In genomic region chr6:98048671-98049438, GRCm38 (mm10) we compare ENCODE assay signal across 9 mouse cellular contexts.
DNase-seq lines count a peak whose midpoint lies in the region; ATAC-seq lines count a peak whose summit lies in the region.
"Had no signal": no experiment of that assay in that cellular context is flagged by ENCODE, and none has a peak within 500 bp of the region (broad histone marks: within the 10 kb centered on the region; RNA-seq: fewer than 3 reads in every experiment).

No protein-coding gene starts in this region.

- no peak overlapping the region for H3K9ac ChIP-seq in liver, embryonic 12.5 days
- H3K9ac ChIP-seq: limb, embryonic 12.5 days had no signal

- no peaks in the 10 kb centered on the region for H3K27me3 ChIP-seq in liver, embryonic 12.5 days (replicated peaks)
- H3K27me3 ChIP-seq: limb, embryonic 12.5 days had no signal

- no peak for ATAC-seq in liver, embryonic 12.5 days

- H3K4me1 ChIP-seq in liver, embryonic 12.5 days: no peaks in the 10 kb centered on the region
- H3K4me1 ChIP-seq: limb, embryonic 12.5 days had no signal

- WGBS in liver, embryonic 12.5 days (ENCODE audit: insufficient replicate concordance): 62% methylated on average over 14 of the region's 14 CpGs

- H3K4me2 ChIP-seq in liver, embryonic 12.5 days: no peak overlapping the region
- H3K4me2 ChIP-seq: limb, embryonic 12.5 days had no signal

- no peaks in the 10 kb centered on the region for H3K9me3 ChIP-seq in liver, embryonic 12.5 days (replicated peaks)
- H3K9me3 ChIP-seq: limb, embryonic 12.5 days had no signal

- H3K27ac ChIP-seq in liver, embryonic 12.5 days: no peak overlapping the region
- H3K27ac ChIP-seq: limb, embryonic 12.5 days had no signal

- peak; percentile 7 to 35 for DNase-seq in frontal cortex, adult 2 months (ENCODE audit: extremely low spot score in 1 of 2, low spot score in 1 of 2)
- no peak for DNase-seq in frontal cortex, postnatal 25 days (ENCODE audit: low spot score in 2 of 2)
- DNase-seq in right cerebral cortex, postnatal 10 days (ENCODE audit: low spot score in 2 of 2): peak; percentile 26 to 28
- DNase-seq in right cerebral cortex, postnatal 25 days: no peak
- DNase-seq in layer of hippocampus, postnatal 10 days (ENCODE audit: low spot score in 2 of 2): peak; percentile 7 to 19
- peak; percentile 2 for DNase-seq in yolk sac, embryonic 10.5 days (ENCODE audit: low spot score)
- DNase-seq in adrenal gland, adult 18-20 months (ENCODE audit: low spot score in 2 of 2): no peak

- no peaks in the 10 kb centered on the region for H3K36me3 ChIP-seq in liver, embryonic 12.5 days
- H3K36me3 ChIP-seq: limb, embryonic 12.5 days had no signal

- H3K4me3 ChIP-seq in liver, embryonic 12.5 days: no peak overlapping the region
- H3K4me3 ChIP-seq: limb, embryonic 12.5 days had no signal

Comparison
In these comparisons a context has a peak if more than half of its experiments do, and no peak if none do; other contexts are left out.
1. DNase-seq: peak in frontal cortex, adult 2 months (2 of 2), right cerebral cortex, postnatal 10 days (2 of 2), layer of hippocampus, postnatal 10 days (2 of 2) and yolk sac, embryonic 10.5 days (single experiment); none in frontal cortex, postnatal 25 days (0 of 2), right cerebral cortex, postnatal 25 days (single experiment) and adrenal gland, adult 18-20 months (0 of 2).